Mouse (Mus musculus) right cerebral cortex, postnatal 25 days (tissue): ENCODE measurements around the gene Prss27.
"Not testable (repeated sequence)": the region's sequence is repeated elsewhere in the genome, so short reads cannot be mapped to it uniquely, and the experiment has no call there.

Source experiments
- DNase-seq: peaks from one replicate; pipeline ENCODE4 v3.0.0; 2022

Prss27 gene

GRCm38 (mm10) chr17:24036954-24037353 is 990 bp upstream of the Prss27 start:
- DNase-seq, result no peak

GRCm38 (mm10) chr17:24037360-24037759 is 584 bp upstream of the Prss27 start:
- no peak for DNase-seq

GRCm38 (mm10) chr17:24044482-24044881 is 6.5 kb downstream of the Prss27 start:
- no peak for DNase-seq

- no peak for DNase-seq
Observed at GRCm38 (mm10) chr17:24045608-24046007, 7.7 kb downstream of the Prss27 start.

GRCm38 (mm10) chr17:24046026-24046425 is 8.1 kb downstream of the Prss27 start:
- DNase-seq, result no peak

GRCm38 (mm10) chr17:24048053-24048452 is 10.1 kb downstream of the Prss27 start:
- no peak for DNase-seq

GRCm38 (mm10) chr17:24049008-24049407 is 11.1 kb downstream of the Prss27 start:
- DNase-seq, result no peak

GRCm38 (mm10) chr17:24056636-24057625 is 19.0 kb downstream of the Prss27 start:
- no peak for DNase-seq

- no peak for DNase-seq
Observed at GRCm38 (mm10) chr17:24057730-24058245, 19.8 kb downstream of the Prss27 start.

GRCm38 (mm10) chr17:24062459-24063155 is 24.7 kb downstream of the Prss27 start:
- DNase-seq, result no peak

GRCm38 (mm10) chr17:24068271-24068670 is 30.3 kb downstream of the Prss27 start:
- no peak for DNase-seq

- DNase-seq, result no peak
Observed at GRCm38 (mm10) chr17:24069531-24069930, 31.6 kb downstream of the Prss27 start.

- DNase-seq, result peak; percentile 93
Observed at GRCm38 (mm10) chr17:24072919-24073696, 35.2 kb downstream of the Prss27 start, which contains the start of gene Kctd5. Gene Kctd5 (minus strand): TSS chr17:24073485.

GRCm38 (mm10) chr17:24077101-24077500 is 39.2 kb downstream of the Prss27 start:
- DNase-seq, result no peak

- DNase-seq, result no peak
Observed at GRCm38 (mm10) chr17:24084593-24084992, 46.6 kb downstream of the Prss27 start.

- DNase-seq, result not testable (repeated sequence)
Observed at GRCm38 (mm10) chr17:24086399-24086798, 48.5 kb downstream of the Prss27 start.

- DNase-seq, result no peak
Observed at GRCm38 (mm10) chr17:24090575-24090974, 52.6 kb downstream of the Prss27 start.
